Mouse (Mus musculus): ENCODE data around the gene Rab3a.

DNA sequence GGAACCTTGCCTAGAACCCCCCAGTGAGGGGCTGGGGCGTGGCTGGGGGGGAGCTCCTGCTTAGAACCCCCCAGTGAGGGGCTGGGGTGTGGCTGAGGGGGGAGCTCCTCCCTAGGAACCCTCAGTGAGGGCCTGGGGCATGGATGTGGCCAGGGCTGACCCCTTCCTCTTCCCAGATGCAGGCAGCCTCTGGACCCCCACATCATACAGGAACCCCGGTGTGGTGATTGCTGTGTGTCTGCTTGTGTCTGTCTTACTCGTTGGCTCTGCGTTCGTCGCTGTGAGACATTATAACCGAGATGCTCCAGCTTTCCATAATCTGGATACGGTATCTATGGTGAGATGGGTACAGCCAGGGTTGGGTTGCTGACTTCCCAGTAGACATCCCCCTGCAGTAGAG is 32.9 kb upstream of the Rab3a start:
- TF ChIP-seq FLI1 (IDR thresholded peaks at IDR 0.05; ENCODE audit: low read length) (no peak), GATA1 (IDR thresholded peaks at IDR 0.05; ENCODE audit: borderline replicate concordance, low read length) (no peak)
